Mouse (Mus musculus): ENCODE data around the gene Pde10a.

DNA sequence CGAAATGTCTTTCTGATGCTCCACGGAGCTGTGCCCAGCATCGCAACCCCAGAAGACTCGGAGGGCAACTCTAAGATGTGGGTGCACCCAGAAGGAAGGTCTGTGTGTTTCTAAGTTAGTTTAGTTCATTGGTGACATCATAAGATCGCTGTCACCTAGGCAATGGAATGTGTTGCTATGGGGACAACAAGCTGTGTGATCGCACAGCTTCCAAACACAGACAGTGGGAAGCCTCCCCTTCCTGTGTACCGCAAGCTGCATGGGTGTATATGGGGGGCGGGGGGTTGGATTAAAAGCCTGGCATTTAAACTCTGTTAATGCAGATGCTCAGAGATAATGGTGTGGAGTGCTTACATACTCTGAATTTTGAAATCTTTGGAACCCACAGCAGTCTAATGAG lies 56.4 kb downstream of the Pde10a start:
- TF ChIP-seq CTCF (IDR thresholded peaks at IDR 0.05; ENCODE audit: low read depth, low read length), result no peak
- TF ChIP-seq POLR2A (IDR thresholded peaks at IDR 0.05; ENCODE audit: extremely low read depth, insufficient read depth, low read length), result no peak
